Mouse (Mus musculus): ENCODE measurements around the gene Creb5. TPM values are rescaled to one million over a fixed set of nuclear protein-coding genes. Genes with fewer than 3 reads are reported as not detected.
A peak's percentile ranks its signal among the peaks of the same experiment; 100 is the strongest.

Creb5 gene
- total and polyA plus RNA-seq, 3 experiments = 3.5 to 8.4 (median 6.1) TPM

DNA sequence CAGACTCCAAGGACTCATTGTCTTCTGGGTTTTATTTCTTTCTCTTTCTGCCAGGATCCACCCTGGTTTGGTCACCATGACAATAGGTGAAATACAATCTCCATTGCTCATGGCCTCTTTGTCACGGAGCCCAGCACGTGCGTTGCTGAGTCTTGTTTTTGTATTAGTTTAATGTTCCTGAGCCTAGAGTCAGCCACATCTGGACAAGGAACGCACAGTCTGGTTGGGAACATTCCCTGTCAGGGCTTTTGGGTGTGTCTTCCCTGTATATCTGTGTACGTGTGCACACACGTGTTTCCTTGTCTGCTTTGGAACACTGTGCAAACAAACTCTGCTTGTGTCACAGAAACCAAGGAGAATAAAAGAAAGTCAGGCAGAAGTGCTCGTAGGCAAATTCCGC is 331.1 kb downstream of the Creb5 start:
- no peaks in the 10 kb centered on the region for H3K79me2 ChIP-seq (replicated peaks; ENCODE audit: control insufficient read depth, insufficient read depth, low read length)
- DNase-seq = peak; percentile 48 to 52
- TF ChIP-seq CTCF (IDR thresholded peaks at IDR 0.05) = no peak
- TF ChIP-seq POLR2A (IDR thresholded peaks at IDR 0.05; ENCODE audit: insufficient read depth, low read depth, low read length) = no peak
- TF ChIP-seq EP300 (IDR thresholded peaks at IDR 0.05; ENCODE audit: insufficient read depth, low read depth, low read length) = no peak
- no peak overlapping the region for H3K4me3 ChIP-seq
- 68% methylated on average over 8 of the region's 8 CpGs for WGBS
- intact Hi-C loops (cut with DNase I) = no loop called here
- 0 out of 2 replicates have a peak overlapping the region, but pooled peaks have one; percentile 6 for H3K27ac ChIP-seq
- peaks cover 2% of the 10 kb centered on the region for H3K4me1 ChIP-seq (ENCODE audit: control insufficient read depth, insufficient read depth, low read length)
- H3K27me3 ChIP-seq (ENCODE audit: control insufficient read depth, insufficient read depth, low read length) = no peaks in the 10 kb centered on the region
- no peak overlapping the region for H3K9ac ChIP-seq (ENCODE audit: low read depth, low read length)
- H3K36me3 ChIP-seq (ENCODE audit: control insufficient read depth, insufficient read depth, low read length) = no peaks in the 10 kb centered on the region

DNA sequence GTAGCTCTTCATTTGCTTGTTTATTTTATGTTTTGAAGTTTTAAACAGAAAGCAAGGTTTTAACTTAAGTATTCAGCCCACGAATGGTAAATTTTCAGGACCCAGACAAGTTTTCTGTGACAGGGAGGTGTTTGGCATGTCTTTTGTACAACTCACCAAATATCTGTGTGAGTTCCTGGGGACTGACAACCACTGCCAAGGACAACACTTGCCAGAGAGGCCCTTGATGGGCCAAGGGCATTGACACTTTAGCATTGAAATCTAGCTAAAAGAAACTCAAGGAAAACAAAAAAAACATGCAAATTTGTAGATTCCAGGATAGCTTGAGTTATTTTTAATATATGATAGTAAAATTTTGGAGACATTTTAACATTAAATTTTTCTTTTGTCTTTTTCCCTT is 332.6 kb downstream of the Creb5 start:
- Histone ChIP-seq H3K9ac (ENCODE audit: low read depth, low read length) (no peak overlapping the region), H3K27me3 (ENCODE audit: control insufficient read depth, insufficient read depth, low read length) (no peaks in the 10 kb centered on the region), H3K27ac (no peak overlapping the region), H3K4me3 (no peak overlapping the region), H3K4me1 (ENCODE audit: control insufficient read depth, insufficient read depth, low read length) (peaks cover 2% of the 10 kb centered on the region), H3K79me2 (replicated peaks; ENCODE audit: control insufficient read depth, insufficient read depth, low read length) (no peaks in the 10 kb centered on the region), H3K36me3 (ENCODE audit: control insufficient read depth, insufficient read depth, low read length) (no peaks in the 10 kb centered on the region)
- 65% methylated on average over 1 of the region's 1 CpGs for WGBS
- intact Hi-C loops (cut with DNase I) = no loop called here
- no peak for DNase-seq
- TF ChIP-seq CTCF (IDR thresholded peaks at IDR 0.05) (no peak), EP300 (IDR thresholded peaks at IDR 0.05; ENCODE audit: insufficient read depth, low read depth, low read length) (no peak), POLR2A (IDR thresholded peaks at IDR 0.05; ENCODE audit: insufficient read depth, low read depth, low read length) (no peak)

DNA sequence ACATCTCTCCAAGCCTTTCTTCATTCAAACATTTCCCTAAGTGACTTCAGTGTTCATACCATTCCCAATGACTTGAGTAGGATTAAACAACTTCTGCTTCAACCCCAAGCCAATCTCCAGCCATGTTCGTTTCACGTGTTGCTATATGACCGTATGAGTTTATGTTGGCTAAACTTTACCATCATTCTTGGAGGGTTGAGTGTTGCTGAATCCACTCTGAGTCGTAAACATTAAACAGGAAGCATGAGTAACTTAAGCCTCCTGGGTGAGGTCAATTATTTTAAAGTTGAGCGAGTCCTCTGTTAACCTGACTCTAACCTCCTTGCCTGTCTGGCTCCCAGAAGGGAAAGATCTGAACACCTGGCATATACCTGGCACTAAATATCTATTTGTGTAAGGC is 334.2 kb downstream of the Creb5 start:
- WGBS = 69% methylated on average over 5 of the region's 5 CpGs
- intact Hi-C loops (cut with DNase I) = no loop called here
- DNase-seq = no peak
- H3K4me3 ChIP-seq = no peak overlapping the region
- H3K27me3 ChIP-seq (ENCODE audit: control insufficient read depth, insufficient read depth, low read length) = no peaks in the 10 kb centered on the region
- no peaks in the 10 kb centered on the region for H3K36me3 ChIP-seq (ENCODE audit: control insufficient read depth, insufficient read depth, low read length)
- no peak overlapping the region for H3K9ac ChIP-seq (ENCODE audit: low read depth, low read length)
- H3K27ac ChIP-seq = no peak overlapping the region
- TF ChIP-seq CTCF (IDR thresholded peaks at IDR 0.05) = no peak
- no peak for TF ChIP-seq EP300 (IDR thresholded peaks at IDR 0.05; ENCODE audit: insufficient read depth, low read depth, low read length)
- no peak for TF ChIP-seq POLR2A (IDR thresholded peaks at IDR 0.05; ENCODE audit: insufficient read depth, low read depth, low read length)
- no peaks in the 10 kb centered on the region for H3K79me2 ChIP-seq (replicated peaks; ENCODE audit: control insufficient read depth, insufficient read depth, low read length)
- H3K4me1 ChIP-seq (ENCODE audit: control insufficient read depth, insufficient read depth, low read length) = no peaks in the 10 kb centered on the region; the same call in 1 of the 2 replicates

DNA sequence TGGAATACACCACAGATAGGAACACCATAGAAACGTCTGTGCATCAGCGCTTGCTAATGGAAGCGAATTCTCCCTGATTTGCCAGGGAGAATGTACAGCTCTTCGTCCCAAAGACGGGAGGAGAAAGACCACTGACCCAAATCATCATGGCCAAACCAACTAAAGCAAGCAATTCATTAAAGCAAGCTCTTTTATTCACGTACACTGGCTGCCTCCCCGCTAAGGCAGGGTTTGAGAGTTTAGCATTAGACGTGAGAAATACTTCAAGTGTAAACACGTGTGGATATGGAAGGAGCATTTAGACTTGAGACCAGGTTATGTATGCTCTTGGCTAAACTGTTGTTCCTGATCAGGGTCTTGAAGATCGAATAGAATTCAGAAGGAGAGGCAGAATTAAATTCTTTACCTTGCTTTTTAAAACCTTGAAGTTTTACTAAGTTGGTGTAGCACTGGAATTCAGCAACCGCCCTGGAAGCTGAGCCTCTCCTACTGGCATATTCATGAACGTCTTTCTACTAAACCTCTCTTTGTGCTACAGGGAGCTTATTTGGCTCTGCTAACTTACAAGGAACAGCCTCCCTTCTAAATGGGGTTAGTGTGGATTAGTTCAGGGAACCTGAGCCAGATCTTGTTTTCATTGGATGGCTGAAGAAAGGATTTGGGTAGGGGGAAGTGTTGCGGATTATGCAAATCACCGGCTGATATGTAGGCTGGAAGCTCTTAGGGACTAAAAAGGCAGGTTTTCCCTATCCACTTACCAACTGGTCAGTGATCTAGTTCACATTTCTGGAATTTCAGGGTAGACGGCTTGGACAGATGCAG is 337.6 kb downstream of the Creb5 start:
- no peak overlapping the region for H3K4me3 ChIP-seq
- TF ChIP-seq POLR2A (IDR thresholded peaks at IDR 0.05; ENCODE audit: insufficient read depth, low read depth, low read length) = no peak
- TF ChIP-seq EP300 (IDR thresholded peaks at IDR 0.05; ENCODE audit: insufficient read depth, low read depth, low read length) = no peak
- no peak for TF ChIP-seq CTCF (IDR thresholded peaks at IDR 0.05)
- H3K4me1 ChIP-seq (ENCODE audit: control insufficient read depth, insufficient read depth, low read length) = no peaks in the 10 kb centered on the region
- 86% methylated on average over 15 of the region's 15 CpGs for WGBS
- H3K27me3 ChIP-seq (ENCODE audit: control insufficient read depth, insufficient read depth, low read length) = no peaks in the 10 kb centered on the region
- H3K27ac ChIP-seq = no peak overlapping the region
- H3K9ac ChIP-seq (ENCODE audit: low read depth, low read length) = no peak overlapping the region
- intact Hi-C loops (cut with DNase I) = no loop called here
- DNase-seq = no peak
- no peaks in the 10 kb centered on the region for H3K36me3 ChIP-seq (ENCODE audit: control insufficient read depth, insufficient read depth, low read length)
- no peaks in the 10 kb centered on the region for H3K79me2 ChIP-seq (replicated peaks; ENCODE audit: control insufficient read depth, insufficient read depth, low read length)

DNA sequence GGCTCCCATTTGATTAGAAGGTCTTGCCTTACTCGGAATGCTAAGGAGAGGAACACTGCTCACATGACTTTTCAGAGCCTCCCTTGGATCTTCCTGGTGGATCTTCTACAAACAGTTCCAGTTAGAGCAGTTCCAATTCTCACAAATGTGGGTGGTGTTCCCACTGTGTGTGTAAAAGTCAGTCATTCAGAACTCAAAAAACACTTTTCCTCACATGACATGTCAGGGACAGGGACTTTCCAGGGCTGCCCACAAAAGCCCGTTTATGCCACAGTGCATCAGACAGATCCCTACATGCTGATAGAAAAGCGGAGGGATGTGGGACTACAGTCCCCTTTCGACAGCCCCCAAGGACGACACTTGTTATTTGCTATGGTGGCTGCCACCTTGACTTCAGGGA is 339.0 kb downstream of the Creb5 start:
- Histone ChIP-seq H3K9ac (ENCODE audit: low read depth, low read length) (no peak overlapping the region), H3K27ac (no peak overlapping the region), H3K36me3 (ENCODE audit: control insufficient read depth, insufficient read depth, low read length) (no peaks in the 10 kb centered on the region), H3K4me3 (no peak overlapping the region), H3K27me3 (ENCODE audit: control insufficient read depth, insufficient read depth, low read length) (no peaks in the 10 kb centered on the region), H3K4me1 (ENCODE audit: control insufficient read depth, insufficient read depth, low read length) (no peaks in the 10 kb centered on the region), H3K79me2 (replicated peaks; ENCODE audit: control insufficient read depth, insufficient read depth, low read length) (no peaks in the 10 kb centered on the region)
- intact Hi-C loops (cut with DNase I) = no loop called here
- TF ChIP-seq CTCF (IDR thresholded peaks at IDR 0.05) (no peak), POLR2A (IDR thresholded peaks at IDR 0.05; ENCODE audit: insufficient read depth, low read depth, low read length) (no peak), EP300 (IDR thresholded peaks at IDR 0.05; ENCODE audit: insufficient read depth, low read depth, low read length) (no peak)
- DNase-seq = no peak
- 88% methylated on average over 5 of the region's 5 CpGs for WGBS

DNA sequence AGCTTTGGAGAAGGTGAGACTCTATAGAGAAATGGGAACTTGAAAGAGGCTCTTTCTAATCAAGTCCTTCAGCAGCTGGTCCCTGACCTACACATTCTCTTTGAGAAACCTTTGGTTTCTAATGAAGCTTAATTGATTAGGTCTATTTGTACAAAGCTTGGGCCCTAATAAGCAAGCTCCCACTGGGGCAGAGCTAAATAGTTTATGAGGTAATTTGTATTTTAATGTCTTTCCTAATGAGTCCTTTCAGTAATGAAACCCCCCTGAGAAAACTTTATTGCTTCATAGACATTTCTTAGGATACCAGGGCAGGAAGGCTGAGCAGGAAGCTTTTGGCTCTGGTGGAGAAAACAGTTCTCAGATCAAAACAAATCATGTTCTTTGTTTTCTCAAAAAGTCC is 341.6 kb downstream of the Creb5 start:
- intact Hi-C loops (cut with DNase I) = no loop called here
- no peak overlapping the region for H3K27ac ChIP-seq
- TF ChIP-seq EP300 (IDR thresholded peaks at IDR 0.05; ENCODE audit: insufficient read depth, low read depth, low read length) (no peak), POLR2A (IDR thresholded peaks at IDR 0.05; ENCODE audit: insufficient read depth, low read depth, low read length) (no peak), CTCF (IDR thresholded peaks at IDR 0.05) (no peak)
- no peaks in the 10 kb centered on the region for H3K79me2 ChIP-seq (replicated peaks; ENCODE audit: control insufficient read depth, insufficient read depth, low read length)
- DNase-seq = no peak
- no peak overlapping the region for H3K4me3 ChIP-seq
- H3K27me3 ChIP-seq (ENCODE audit: control insufficient read depth, insufficient read depth, low read length) = no peaks in the 10 kb centered on the region
- H3K4me1 ChIP-seq (ENCODE audit: control insufficient read depth, insufficient read depth, low read length) = no peaks in the 10 kb centered on the region
- H3K9ac ChIP-seq (ENCODE audit: low read depth, low read length) = no peak overlapping the region
- H3K36me3 ChIP-seq (ENCODE audit: control insufficient read depth, insufficient read depth, low read length) = no peaks in the 10 kb centered on the region

Measured in heart, adult 2 months (tissue).